Mouse (Mus musculus) 416B (cell line): Measurements from ENCODE around the gene Pla1a.
A peak's percentile ranks its signal among the peaks of the same experiment; 100 is the strongest.
"Not testable (repeated sequence)": the region's sequence is repeated elsewhere in the genome, so short reads cannot be mapped to it uniquely, and the experiment has no call there.

Source experiments
- DNase-seq: peaks from one replicate; pipeline ENCODE4 v3.0.0; 2011; ENCODE audit warnings: low read depth

The Pla1a gene

DNA sequence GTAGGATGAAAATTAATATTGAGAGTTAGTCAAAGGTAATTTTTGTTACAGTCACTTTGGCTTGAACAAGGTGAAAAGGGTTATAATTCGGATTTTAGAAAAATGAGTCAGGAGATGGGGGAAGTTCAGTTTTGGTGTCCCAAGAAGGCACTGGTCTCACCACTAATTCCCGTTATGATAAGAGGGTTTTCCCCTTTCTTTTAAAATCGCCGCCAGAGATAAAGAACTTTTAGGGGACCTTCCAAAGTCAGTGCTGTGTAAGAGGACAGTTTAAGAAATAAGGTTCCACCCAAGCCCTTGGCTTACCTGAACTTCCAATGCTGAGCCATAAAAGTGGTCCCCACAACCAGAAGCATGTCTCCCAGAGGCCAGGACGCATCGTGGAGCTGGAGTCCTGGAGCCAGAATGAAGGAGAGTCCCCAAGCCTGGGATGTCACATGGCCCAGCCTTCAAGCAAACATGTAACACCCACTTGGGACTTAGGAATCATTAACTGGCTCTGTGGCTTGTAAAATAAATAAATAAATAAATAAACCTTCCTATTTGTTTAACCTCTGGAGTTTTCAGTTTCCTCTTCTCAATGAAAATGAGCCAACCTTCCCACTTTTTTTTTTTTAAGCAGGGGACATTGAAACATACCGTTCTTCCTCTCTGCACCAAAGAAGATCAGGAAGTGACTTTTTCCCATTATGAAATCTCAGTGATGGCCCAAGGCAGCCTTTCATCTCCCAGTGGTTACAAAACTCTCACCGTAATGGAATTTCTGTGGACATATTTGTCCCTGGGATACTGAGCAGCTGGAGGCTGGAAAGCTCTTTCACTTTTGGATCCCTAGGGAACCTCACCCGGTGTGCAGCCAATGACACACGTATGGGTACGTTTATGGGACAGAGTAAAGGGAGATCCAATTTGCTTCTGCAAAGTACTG, at the start of gene Pla1a:
TSS of gene Pla1a (minus strand) at position 648 of the 928 bp plus-strand sequence.
- peak; percentile 16 for DNase-seq

DNA sequence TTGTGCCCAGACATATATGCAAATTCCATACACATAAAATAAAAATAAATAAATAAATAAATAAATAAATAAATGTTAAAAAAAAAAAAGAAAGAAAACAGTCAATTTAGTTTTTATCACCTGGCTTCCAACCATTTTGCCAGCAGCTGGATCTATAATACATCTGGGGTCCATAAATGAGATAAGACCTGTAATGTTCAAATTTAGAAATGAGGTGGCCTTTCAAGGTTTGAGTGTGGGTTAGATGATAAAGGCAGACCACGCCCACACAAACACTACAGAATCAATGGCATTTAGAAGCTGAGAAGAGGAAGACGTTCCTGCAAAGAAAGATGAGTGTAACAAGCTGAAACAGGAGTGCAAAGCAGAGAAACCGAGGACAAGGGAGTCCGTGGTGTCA, 48.4 kb upstream of the Pla1a start:
- DNase-seq: no peak

DNA sequence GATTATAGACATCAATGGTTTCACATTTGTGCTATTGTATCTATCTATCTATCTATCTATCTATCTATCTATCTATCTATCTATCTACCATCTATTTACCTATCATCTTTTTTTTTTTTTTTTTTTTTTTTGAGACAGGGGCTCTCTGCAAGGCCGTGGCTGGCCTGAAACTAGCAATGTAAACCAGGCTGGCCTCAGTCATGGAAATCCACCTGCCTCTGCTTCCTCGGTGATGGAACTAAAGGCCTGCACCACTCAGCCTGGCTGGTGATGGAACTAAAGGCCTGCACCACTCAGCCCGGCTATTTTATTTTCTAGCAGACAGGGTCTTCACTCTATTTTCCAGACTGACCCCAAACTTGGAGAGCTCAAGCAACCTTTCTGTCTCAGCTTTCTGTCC, 45.4 kb upstream of the Pla1a start:
- DNase-seq: no peak

DNA sequence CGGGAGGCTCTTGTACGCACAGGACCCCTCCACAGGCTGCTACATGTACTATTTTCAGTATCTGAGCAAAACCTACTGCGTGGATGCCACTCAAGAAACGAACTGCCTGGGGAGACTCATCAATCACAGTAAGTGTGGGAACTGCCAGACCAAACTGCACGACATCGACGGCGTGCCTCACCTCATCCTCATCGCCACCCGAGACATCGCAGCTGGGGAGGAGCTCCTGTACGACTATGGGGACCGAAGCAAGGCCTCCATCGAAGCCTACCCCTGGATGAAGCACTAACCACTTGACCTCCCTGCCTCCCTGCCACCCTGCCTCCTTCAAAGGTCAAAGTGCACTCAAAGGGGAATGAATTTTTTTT, 44.3 kb upstream of the Pla1a start:
- not testable (repeated sequence) for DNase-seq

DNA sequence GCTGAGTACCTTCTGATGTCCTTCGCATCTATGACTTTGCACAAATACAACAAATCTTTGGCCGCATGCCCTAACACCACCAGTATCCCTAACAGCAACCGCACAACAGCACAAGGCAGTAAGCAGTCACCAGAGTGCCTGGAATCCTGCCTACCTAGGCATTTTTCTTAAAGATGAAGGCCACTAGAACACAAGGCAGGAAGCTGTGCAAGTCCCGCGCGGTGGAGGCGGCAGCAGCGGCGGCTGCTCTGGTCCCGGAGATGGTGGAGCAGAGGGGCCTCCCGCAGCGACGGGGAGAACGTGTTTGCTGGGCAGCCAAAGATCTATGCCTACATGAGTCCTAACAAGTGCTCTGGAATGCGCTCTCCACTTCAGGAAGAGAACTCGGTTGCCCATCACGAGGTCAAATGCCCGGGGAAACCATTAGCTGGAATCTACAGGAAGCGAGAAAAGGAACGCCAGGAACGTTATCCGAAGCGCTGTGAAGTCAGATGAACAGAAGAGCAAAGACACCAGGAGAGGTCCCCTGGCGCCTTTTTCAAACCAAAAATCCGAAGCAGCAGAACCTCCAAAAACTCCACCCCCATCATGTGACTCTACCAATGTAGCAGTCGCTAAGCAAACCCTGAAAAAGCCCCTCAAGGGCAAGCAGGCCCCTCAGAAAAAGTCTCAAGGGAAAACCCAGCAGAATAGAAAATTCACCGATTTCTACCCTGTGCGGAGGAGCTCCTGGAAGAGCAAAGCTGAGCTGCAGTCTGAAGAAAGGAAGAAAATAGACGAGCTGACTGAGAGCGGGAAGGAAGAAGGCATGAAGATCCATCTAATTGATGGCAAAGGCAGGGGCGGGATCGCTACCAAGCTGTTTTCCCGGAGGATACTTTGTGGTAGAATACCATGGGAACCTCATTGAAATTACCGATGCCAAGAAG, 43.6 kb upstream of the Pla1a start:
- DNase-seq: peak; percentile 72

DNA sequence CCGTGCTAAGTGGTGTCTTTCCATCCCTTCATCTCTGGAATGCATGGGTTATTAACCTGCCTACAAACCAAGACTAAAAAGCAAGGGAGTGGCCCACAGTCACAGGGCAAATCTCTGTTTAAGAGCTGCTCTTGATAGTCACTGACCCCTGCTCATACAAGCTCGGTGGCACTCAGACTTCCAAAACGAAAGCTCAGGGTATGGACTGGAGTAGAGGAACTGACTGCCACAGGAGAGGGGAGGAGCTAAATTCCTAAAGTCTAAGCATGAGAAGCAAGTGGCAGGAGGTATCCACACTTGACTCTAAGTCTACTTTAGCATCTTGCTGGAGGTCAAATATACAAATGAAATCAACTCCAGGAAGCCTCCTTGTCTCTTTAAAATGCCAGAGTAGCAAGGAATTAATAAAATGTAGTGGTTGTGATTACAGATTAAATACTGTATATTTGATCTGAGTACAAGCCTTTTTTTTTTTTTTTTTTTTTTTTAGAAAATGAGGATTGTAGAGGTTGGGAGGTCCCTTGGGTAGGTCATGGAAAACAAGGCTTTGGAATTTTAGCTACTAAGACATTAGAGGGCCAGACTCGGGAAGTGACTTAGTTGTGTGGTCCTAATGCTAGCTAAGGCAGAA, 42.9 kb upstream of the Pla1a start:
- peak; percentile 28 for DNase-seq

DNA sequence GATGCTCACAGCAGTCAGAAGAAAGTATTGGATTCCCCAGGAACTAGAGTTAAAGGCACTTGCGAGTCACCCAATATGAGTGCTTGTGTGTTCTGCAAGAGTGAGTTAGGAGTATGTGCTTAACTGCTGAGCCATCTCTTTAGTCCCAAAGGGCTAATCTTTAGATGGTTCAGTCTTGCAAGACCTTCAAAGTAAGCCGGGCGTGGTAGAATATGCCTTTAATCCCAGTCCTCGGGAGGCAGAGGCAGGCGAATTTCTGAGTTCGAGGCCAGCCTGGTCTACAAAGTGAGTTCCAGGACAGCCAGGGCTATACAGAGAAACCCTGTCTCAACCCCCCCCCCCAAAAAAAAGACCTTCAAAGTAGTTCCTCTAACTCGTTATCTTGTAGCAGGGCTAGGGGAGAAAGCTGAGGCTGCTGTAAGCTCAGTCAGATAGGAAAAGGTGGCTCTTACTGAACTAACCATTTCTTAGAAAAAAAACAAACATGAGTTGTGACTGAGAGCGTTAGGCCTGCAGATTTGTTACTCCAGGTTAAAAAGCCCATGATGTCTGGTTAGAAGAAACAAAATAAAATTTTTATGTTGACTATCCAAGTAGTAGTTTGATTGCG, 41.8 kb upstream of the Pla1a start:
- no peak for DNase-seq

DNA sequence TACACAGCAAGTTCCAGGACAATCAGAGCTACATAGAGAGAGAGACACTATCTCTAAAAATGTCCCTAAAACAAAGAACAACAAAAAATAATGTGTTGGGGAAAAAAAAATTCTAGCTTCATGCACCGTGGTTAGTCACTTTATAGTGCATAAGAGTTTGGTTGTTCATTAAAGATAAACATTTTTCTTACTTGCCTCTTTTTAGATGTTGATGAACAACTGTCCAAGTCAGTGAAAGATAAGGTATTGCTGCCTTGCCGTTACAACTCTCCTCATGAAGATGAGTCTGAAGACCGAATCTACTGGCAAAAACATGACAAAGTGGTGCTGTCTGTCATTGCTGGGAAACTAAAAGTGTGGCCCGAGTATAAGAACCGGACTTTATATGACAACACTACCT, 40.7 kb upstream of the Pla1a start:
- no peak for DNase-seq

DNA sequence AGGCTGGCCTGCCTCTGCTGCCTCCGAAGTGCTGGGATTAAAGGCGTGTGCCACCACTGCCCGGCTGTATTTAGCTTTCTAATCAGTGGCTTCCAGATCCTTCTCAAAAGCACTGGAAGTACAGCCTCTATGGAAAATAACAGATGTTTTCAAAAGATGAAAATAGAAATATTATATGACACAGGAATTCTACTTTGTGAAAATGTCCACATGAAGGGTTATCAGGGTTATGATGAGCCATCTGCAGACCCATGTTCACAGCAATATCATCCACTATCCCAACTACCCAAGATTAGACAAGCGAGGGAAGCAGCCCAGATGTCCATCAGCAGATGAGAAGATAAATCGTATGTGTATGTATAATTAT, 39.5 kb upstream of the Pla1a start:
- DNase-seq: no peak

DNA sequence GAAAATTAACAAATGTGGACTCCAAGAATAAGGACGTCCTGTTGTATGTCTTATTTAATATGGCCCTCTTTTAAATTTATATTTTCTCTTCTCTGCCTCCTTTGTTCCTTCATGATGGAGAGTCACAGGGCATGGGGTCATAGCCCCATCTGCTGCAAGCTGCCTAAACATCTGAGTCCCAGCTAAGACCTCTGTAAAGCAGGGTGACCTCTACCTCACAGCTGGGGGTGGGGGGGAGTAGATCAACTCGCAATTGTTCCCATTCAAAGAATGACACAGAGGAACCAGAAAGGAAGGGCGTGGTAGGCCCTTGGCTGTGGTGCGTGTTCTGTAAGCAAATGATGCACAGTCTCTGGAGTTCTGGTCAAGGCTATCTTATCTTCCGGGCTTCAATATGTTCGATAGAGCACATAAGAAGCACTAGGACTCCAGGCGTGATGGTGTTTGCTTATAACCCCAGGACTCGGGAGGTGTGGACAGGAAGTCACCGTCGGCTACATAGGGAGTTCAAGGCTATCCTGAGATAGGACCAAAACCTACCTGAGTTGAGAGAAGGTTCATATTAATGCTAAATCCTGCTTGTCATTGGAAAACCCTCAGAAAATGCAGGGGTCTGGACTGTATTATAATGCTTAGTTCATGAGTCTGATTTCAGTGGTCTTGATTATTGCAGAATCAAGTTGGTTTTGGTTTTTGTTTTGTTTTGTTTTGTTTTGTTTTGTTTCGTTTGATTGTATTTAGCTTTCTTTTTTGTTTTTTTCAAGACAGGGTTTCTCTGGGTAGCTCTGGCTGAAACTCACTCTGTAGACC, 39.0 kb upstream of the Pla1a start:
- peak; percentile 24 for DNase-seq

DNA sequence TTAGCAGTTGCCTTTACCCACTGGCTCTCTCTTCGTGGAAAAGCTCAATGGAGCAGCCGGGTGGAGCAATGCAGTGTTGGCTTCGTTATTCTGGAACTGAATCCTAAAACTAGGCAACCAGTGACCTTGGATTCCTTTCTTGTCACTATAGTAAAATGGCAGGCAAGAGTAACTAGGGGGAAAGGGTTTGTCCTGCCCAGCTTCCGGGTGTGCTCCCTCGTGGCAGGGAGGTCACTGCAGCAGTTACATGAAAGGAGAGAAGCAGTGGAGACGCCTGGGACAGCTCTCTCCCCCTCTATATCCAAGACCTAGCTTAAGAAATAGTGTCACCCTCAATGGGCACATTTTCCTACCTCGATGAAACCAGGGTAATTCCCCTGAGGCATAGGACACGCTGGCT, 36.5 kb upstream of the Pla1a start:
- DNase-seq: no peak

DNA sequence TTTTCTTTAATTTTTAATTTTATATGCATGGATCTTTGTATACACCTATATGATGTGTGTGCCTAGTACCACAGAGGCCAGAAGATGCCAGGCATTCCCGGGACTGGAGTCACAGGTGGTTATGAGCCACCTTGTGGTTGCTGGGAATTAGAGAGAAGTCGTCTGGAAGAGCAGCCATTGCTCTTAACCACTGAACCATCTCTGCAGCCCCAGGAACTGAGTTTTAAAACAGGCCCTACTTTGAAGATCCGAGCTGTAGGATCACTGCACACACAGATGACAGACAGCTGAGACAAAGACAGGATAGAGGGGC, 35.7 kb upstream of the Pla1a start:
- DNase-seq: no peak

DNA sequence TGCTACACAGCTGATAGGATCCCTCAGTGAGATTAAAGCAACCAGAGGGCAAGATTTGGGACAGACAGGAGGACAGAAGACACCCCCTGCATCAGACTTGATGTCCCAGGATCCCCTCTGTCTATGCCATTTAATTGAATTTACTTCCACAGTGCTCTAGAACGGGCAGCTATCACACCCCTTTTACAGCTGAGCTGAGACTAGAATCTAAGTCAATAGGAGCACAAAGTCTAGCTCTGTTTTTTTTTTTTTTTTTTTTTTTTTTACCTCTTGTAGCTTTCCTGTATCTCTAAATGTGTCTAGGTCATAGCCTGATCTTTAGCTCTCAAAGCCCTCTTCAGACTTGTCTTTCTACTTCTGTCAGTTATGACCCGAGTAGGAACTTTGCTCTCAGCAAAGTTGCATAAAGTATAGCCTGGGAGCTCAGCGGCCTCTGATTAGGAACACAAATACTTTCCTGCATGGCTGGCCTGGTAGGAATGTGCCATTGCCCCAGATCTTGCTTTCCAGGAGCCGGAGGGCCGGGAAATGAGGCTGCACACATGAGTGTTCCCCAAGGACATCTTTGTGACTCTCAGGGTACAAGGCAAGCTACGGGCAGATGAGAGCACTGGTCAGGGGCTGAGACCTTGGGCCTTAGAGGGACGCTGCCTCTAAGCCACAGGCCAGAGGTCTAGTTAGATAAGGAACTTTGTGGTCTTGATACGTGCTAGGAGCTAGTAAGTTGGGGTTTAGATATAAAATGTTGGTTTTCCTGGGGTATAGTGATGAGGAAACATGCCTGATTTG, 35.2 kb upstream of the Pla1a start:
- peak; percentile 92 for DNase-seq

DNA sequence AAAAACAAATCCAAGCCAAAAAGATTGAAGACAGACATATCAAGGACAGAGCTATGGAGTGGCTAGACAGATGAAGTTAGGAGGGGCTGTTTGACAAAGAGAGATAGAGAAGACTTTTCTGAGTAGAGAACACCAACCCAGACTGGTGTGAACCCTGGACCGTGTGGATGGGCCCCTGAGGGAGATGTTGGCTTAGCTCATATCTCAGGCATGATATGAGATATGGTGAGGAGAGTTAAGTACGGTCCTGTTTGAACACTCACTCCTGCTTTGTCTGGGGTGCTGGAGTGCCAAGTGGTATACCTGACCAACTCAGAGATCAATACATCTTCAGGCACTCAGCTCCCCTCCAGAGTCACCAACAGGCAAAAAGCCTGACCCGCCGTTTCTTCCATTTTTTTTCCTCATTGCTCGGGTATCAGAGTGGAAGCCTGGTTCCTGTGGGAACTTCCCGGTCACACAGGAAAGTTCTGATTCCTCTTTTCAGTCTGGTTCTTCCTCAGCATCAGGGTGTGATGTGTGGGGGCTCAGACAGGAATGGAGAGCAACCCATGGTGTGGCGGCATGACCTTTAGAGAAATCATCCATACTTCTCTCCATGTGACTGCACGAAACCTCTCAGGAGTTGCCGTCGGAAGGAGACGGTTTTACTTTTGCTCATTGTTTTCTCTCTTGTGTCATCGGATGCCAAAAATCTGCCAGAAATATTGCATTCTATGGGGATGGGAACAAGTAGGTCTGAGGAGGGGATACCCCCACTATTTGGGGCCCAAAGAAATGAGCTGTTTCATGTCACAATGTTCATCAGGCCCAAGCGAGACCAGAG, 34.4 kb upstream of the Pla1a start:
- no peak for DNase-seq

DNA sequence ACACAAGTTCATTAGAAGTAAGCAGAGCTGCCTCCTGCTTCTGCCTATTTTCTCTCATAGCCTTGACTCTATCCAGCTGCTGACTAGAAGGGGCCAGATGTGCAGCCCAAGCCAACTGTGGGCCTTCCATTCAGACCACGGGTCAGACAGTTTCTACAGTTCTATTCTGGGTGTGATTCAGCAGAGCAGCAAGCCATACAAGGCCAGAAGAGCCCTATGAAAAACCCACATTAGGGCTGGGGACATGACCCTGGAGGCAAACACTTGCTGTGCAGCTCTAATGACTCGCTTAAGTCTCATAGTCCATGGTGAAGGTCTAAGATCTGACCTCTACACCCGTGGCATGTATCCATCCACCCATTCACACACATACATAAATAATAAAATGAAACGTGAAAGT, 33.1 kb upstream of the Pla1a start:
- peak; percentile 20 for DNase-seq

DNA sequence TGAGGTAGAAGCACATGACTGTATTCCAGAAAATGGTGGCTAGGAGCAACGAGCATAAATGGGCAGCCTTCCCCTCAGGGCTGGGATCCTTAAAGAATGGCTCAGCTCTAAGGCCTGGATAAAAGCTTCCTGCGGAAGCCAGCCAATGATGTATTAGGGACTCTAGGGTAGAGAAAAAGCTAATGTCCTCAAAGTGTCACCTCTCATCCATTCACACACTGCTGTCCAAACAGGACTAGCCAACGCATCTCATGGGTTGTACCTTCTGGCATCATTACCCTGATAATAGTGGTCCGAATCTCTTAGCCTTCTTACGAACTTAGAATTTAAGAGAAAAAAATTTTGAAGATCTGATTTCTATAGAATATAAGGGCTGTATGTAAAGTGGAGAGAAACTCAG, 30.4 kb upstream of the Pla1a start:
- DNase-seq: no peak

DNA sequence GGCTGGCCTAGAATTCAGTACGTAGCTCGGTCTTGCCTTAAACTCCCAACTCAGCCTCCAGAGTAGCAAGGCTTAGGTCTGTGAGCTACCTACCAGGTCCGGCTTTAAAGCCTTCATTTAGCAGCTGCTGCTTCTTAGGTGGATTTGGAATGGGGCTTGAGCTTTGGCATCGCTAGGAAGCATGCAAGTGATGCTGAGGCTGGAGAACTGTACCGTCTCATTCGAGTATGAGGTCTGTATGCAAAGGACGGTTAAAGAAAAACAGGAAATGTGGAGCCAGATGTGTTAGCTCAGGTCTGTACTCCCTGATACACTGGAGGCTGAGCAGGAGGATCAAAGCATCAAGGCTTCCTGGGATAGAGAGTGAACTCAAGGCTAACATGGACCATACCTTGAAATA, 29.2 kb upstream of the Pla1a start:
- no peak for DNase-seq

DNA sequence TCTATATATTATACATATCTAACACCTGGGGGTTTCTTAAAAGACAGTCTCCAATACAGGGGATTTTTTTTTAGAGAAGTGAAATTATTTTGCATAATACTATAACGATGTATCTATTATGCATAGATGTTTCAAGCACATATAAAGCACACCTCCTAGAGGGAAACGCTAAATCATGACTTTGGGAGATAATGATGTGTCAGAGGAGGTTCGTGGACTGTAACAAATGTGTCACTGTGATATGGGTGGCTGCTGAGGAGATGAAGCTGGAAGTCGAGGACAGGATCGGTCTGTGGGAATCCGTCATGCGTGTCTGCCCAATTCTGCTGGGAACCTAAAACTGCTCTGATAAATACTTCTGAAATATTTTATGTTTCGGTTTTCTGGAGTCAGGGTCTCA, 28.8 kb upstream of the Pla1a start:
- no peak for DNase-seq

DNA sequence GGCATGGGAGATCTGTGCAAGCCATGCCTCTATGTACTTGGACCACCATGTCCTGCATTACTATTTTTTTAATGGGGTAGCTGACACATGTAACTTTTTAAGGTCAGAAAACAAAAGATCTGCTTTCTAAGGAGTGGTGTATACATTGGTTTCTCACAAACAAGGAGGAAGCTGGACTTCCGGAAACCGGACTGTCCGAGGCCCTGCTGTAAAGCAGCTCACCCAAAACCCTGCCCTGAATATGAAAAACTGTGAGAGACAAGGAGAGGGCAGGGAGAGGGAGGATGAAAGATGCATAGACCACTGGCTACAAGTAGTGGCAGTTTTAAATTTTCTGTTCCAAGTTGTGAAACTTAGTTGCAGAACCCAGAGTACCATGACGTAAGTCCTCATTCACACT, 27.0 kb upstream of the Pla1a start:
- DNase-seq: no peak
